Mouse (Mus musculus) forebrain, postnatal 0 days (tissue): ENCODE data around the gene Gm17349. TPM values are rescaled to one million over a fixed set of nuclear protein-coding genes. Genes with fewer than 3 reads are reported as not detected.

Source experiments
- ATAC-seq: fragments of 200-750 bp; cut with Nextera tagmentation; 2 replicates; pipeline ENCODE4 v1.8.0; 2017; ENCODE audit warnings: mild to moderate bottlenecking, moderate library complexity
- DNase-seq: peaks from one replicate; pipeline ENCODE4 v3.0.0-alpha.2; 2015
- H3K27ac ChIP-seq: fragments of 300-500 bp; sonication (generic); 2 replicates; pipeline ENCODE4 v1.5.1; 2014; ENCODE audit warnings: low read depth, mild to moderate bottlenecking, antibody characterized with exemption, low read length, moderate library complexity, mixed read lengths
- H3K27me3 ChIP-seq: fragments of 300-500 bp; sonication (generic); 2 replicates; pipeline ENCODE4 v1.6.1; 2014; ENCODE audit warnings: mild to moderate bottlenecking, low read length, mixed read lengths; ENCODE audit not compliant: insufficient read depth
- H3K36me3 ChIP-seq: fragments of 300-500 bp; sonication (generic); 2 replicates; pipeline ENCODE4 v1.6.1; 2014; ENCODE audit warnings: mild to moderate bottlenecking, moderate library complexity; ENCODE audit not compliant: insufficient read depth
- H3K4me1 ChIP-seq: fragments of 300-500 bp; sonication (generic); 2 replicates; pipeline ENCODE4 v1.6.1; 2014; ENCODE audit warnings: antibody characterized with exemption; ENCODE audit not compliant: insufficient read depth
- H3K4me2 ChIP-seq: fragments of 300-500 bp; sonication (generic); 2 replicates; pipeline ENCODE4 v1.6.1; 2014; ENCODE audit warnings: low read depth, mild to moderate bottlenecking, moderate library complexity
- H3K4me3 ChIP-seq: fragments of 300-500 bp; sonication (generic); 2 replicates; pipeline ENCODE4 v1.5.1; 2014; ENCODE audit warnings: low read depth, low read length, mixed read lengths
- H3K9ac ChIP-seq: fragments of 300-500 bp; sonication (generic); 2 replicates; pipeline ENCODE4 v1.6.1; 2014; ENCODE audit warnings: mild to moderate bottlenecking
- H3K9me3 ChIP-seq: fragments of 300-500 bp; sonication (generic); 2 replicates; pipeline ENCODE4 v1.6.1; 2016; ENCODE audit warnings: low read length
- CTCF ChIP-seq: sonication (generic); IDR thresholded peaks from 2 replicates; pipeline ENCODE4 v1.5.1; 2016; ENCODE audit warnings: antibody characterized with exemption, control low read depth, low read depth
- WGBS: fragments of 180-500 bp; shearing (Covaris S2); extraction: QIAGEN DNeasy Blood & Tissue Kit; methylation state at CpG from one replicate; pipeline ENCODE4 v1.1.7; 2014; 5-methylcytosine and 5-hydroxymethylcytosine counted together
- polyA plus RNA-seq: library from polyadenylated mRNA; unstranded; fragments of >200 nt; fragmentation: Nextera tagmentation; extraction: Ambion mirVana; gene quantifications from 2 replicates; pipeline ENCODE4 v1.2.1, GENCODE M21; 2015
- total RNA-seq: library from RNA; depleted of rRNA; stranded (reverse); fragments of >200 nt; gene quantifications from 2 replicates; pipeline ENCODE4 v1.2.3, GENCODE M21; 2014

Gene Gm17349
- total and polyA plus RNA-seq, 2 experiments from 2014 or later = not detected

DNA sequence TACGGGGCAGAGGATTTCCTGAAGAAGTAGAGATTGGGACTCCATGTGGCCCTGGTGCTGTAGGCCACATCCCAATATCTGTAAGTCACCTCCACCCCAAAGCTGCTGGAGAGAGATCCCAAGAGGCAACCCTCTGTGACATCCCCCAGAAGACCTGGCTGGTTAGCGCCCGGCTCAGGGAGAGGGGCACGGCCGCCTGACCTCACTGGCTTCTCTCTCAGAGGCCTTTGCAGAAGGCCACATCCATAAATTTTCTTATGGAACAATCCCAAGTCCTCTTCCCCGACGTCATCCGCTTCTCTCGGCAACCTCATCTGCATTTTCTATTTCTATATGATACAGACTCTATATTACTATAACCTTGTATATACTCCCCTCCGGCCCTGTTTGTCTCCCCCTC is 5.6 kb downstream of the Gm17349 start:
- TF ChIP-seq CTCF = no peak
- WGBS = 87% methylated on average over 10 of the region's 10 CpGs
- DNase-seq (no peak), ATAC-seq (no peak)
- Histone ChIP-seq H3K4me2 (no peak overlapping the region), H3K27me3 (no peaks in the 10 kb centered on the region), H3K4me3 (no peak overlapping the region), H3K27ac (no peak overlapping the region), H3K9me3 (no peaks in the 10 kb centered on the region), H3K4me1 (peaks cover 17% of the 10 kb centered on the region), H3K9ac (no peak overlapping the region), H3K36me3 (peaks cover 50% of the 10 kb centered on the region)

DNA sequence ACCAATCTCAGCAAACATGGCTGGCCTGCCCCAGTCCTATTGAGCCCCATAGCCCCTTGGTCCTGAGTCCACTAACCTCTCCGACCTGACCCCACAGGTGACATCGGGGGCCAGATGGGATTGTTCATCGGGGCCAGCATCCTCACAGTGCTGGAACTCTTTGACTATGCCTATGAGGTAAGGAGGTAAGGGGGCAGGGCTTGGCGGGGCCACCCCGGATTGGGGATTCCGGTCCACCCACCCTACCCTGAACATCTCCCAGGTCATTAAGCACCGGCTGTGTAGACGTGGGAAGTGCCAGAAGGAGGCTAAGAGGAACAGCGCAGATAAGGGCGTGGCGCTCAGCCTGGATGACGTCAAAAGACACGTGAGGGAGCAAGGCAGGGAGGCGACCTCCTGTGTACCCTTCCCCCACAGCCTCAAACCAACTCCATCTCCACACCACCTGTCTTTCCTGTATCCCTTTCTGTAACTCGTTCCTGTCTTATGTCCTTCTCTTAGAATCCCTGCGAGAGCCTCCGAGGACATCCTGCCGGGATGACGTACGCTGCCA is 6.7 kb downstream of the Gm17349 start:
- Histone ChIP-seq H3K4me3 (no peak overlapping the region), H3K27ac (no peak overlapping the region), H3K9ac (no peak overlapping the region), H3K9me3 (no peaks in the 10 kb centered on the region), H3K27me3 (no peaks in the 10 kb centered on the region), H3K4me2 (no peak overlapping the region), H3K36me3 (peaks cover 43% of the 10 kb centered on the region), H3K4me1 (0 out of 2 replicates have a peak, but pooled peaks cover 8% of the 10 kb centered on the region)
- ATAC-seq (no peak), DNase-seq (no peak)
- 40% methylated on average over 20 of the region's 20 CpGs for WGBS
- TF ChIP-seq CTCF = no peak

DNA sequence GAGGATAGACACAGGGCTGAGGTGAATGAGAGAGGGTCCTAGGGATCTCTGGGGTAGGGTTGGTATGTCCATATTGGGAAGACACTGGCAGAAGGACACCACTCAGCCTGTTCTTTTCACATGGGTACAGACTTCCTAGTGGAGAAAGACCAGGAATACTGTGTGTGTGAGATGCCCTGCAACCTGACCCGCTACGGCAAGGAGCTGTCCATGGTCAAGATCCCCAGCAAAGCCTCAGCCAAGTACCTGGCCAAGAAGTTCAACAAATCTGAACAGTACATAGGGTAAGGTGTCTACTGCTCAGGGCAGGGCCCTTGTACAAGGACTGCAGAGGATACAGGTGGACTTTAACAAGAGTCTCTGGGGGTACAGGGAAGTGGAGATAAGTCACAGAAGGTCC is 8.0 kb downstream of the Gm17349 start:
- Histone ChIP-seq H3K27me3 (no peaks in the 10 kb centered on the region), H3K27ac (no peak overlapping the region), H3K4me1 (no peaks in the 10 kb centered on the region), H3K9ac (no peak overlapping the region), H3K9me3 (no peaks in the 10 kb centered on the region), H3K36me3 (peaks cover 41% of the 10 kb centered on the region), H3K4me2 (no peak overlapping the region), H3K4me3 (no peak overlapping the region)
- 41% methylated on average over 2 of the region's 2 CpGs for WGBS
- no peak for DNase-seq
- ATAC-seq = no peak
- TF ChIP-seq CTCF = no peak

- DNase-seq (no peak), ATAC-seq (peak; percentile 45; the same call in 1 of the 2 replicates)
- Histone ChIP-seq H3K4me1 (no peaks in the 10 kb centered on the region), H3K27ac (no peak overlapping the region), H3K9ac (no peak overlapping the region), H3K36me3 (peaks cover 22% of the 10 kb centered on the region), H3K27me3 (no peaks in the 10 kb centered on the region), H3K9me3 (no peaks in the 10 kb centered on the region), H3K4me3 (no peak overlapping the region), H3K4me2 (no peak overlapping the region)
- no peak for TF ChIP-seq CTCF
- 57% methylated on average over 9 of the region's 9 CpGs for WGBS
Observed at GRCm38 (mm10) chr15:99691976-99692375, 13.3 kb downstream of the Gm17349 start.

GRCm38 (mm10) chr15:99690924-99691323 is 14.4 kb downstream of the Gm17349 start:
- no peaks in the 10 kb centered on the region for H3K4me1 ChIP-seq
- ATAC-seq (no peak), DNase-seq (no peak)
- WGBS = 25% methylated on average over 4 of the region's 4 CpGs
- H3K9me3 ChIP-seq = no peaks in the 10 kb centered on the region
- TF ChIP-seq CTCF = no peak
- no peak overlapping the region for H3K9ac ChIP-seq
- no peak overlapping the region for H3K4me3 ChIP-seq
- peaks cover 12% of the 10 kb centered on the region for H3K36me3 ChIP-seq
- no peaks in the 10 kb centered on the region for H3K27me3 ChIP-seq
- H3K27ac ChIP-seq = no peak overlapping the region
- no peak overlapping the region for H3K4me2 ChIP-seq

- H3K4me2 ChIP-seq = no peak overlapping the region
- no peaks in the 10 kb centered on the region for H3K4me1 ChIP-seq
- H3K4me3 ChIP-seq = no peak overlapping the region
- 8% methylated on average over 4 of the region's 4 CpGs for WGBS
- no peak overlapping the region for H3K27ac ChIP-seq
- ATAC-seq = peak; percentile 73
- H3K36me3 ChIP-seq = peaks cover 21% of the 10 kb centered on the region
- peak; percentile 74 for DNase-seq
- peak; percentile 95 for TF ChIP-seq CTCF
- H3K9ac ChIP-seq = no peak overlapping the region
- no peaks in the 10 kb centered on the region for H3K9me3 ChIP-seq
- no peaks in the 10 kb centered on the region for H3K27me3 ChIP-seq
Observed at GRCm38 (mm10) chr15:99688712-99689111, 16.6 kb downstream of the Gm17349 start.

- H3K27ac ChIP-seq = no peak overlapping the region
- WGBS = 93% methylated on average over 5 of the region's 5 CpGs
- H3K4me1 ChIP-seq = no peaks in the 10 kb centered on the region
- no peaks in the 10 kb centered on the region for H3K9me3 ChIP-seq
- H3K4me2 ChIP-seq = no peak overlapping the region
- DNase-seq = no peak
- H3K9ac ChIP-seq = no peak overlapping the region
- peaks cover 21% of the 10 kb centered on the region for H3K36me3 ChIP-seq
- H3K27me3 ChIP-seq = no peaks in the 10 kb centered on the region
- H3K4me3 ChIP-seq = no peak overlapping the region
- ATAC-seq = no peak
- TF ChIP-seq CTCF = no peak
Observed at GRCm38 (mm10) chr15:99684156-99684555, 21.1 kb downstream of the Gm17349 start.

- WGBS = 92% methylated on average over 7 of the region's 7 CpGs
- no peak overlapping the region for H3K4me2 ChIP-seq
- no peak overlapping the region for H3K4me3 ChIP-seq
- H3K9ac ChIP-seq = no peak overlapping the region
- H3K27me3 ChIP-seq = no peaks in the 10 kb centered on the region
- H3K4me1 ChIP-seq = peaks cover 4% of the 10 kb centered on the region; the same call in 1 of the 2 replicates
- H3K27ac ChIP-seq = no peak overlapping the region
- ATAC-seq (no peak), DNase-seq (no peak)
- H3K36me3 ChIP-seq = peaks cover 21% of the 10 kb centered on the region
- peak; percentile 51 for TF ChIP-seq CTCF
- H3K9me3 ChIP-seq = no peaks in the 10 kb centered on the region
Observed at GRCm38 (mm10) chr15:99682880-99683279, 22.4 kb downstream of the Gm17349 start.
